8 mouse cellular contexts compared by ENCODE assay signal in the genomic region with DNA sequence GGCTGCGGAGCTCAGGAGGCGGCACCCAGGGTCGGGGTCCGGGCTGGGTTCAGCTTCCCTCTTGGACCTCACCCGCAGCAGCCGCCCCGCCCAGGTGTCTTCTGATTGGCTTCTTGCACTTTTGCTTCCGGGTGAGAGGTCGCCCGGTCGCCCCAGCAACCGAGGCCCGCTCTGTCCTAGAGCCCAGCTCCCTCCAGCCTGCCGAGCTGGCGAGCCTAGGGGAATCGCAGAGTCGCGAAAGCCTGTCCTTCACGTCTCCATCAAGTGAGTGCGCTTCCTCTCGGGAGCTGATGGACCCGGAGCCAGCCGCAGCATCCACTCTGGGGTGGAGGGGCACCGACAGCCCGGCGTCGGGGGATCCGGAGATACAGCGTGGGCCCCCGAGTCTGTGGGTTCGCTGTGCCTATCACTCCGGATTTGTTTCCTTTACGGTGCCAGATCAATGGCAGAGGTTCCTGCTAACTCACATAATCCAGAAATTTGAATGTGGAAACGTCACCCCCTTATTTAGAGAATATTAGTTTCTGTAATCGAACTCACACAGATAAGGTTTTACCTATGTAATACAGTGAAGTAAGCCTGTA. TPM values are rescaled to one million over a fixed set of nuclear protein-coding genes. Genes with fewer than 3 reads are reported as not detected.
A peak's percentile ranks its signal among the peaks of the same experiment; 100 is the strongest.
DNase-seq lines count a peak whose midpoint lies in the region; ATAC-seq and TF ChIP-seq lines count a peak whose summit lies in the region.

TSS of gene Morn2 (plus strand) at position 130 of the 584 bp plus-strand sequence.
TSS of gene Dhx57 (minus strand) at position 403 of the 584 bp plus-strand sequence.

- under 1% methylated on average over 35 of the region's 35 CpGs for WGBS in forebrain, embryonic 14.5 days
- 2% methylated on average over 35 of the region's 35 CpGs for WGBS in lung, adult 2 months

- H3K27ac ChIP-seq in ES-Bruce4 (ENCODE audit: insufficient read depth, low read length): no peak within 1 kb of the TSS
- H3K27ac ChIP-seq in forebrain, embryonic 14.5 days (ENCODE audit: low read depth, low read length): peak within 1 kb of the TSS; percentile 89

- intact Hi-C loops in heart, postnatal 25 days (cut with DNase I): loop anchor here (5.0 kb wide), 1 partner anchor 82 kb away; the partner anchor contains the start of gene Gm10190

- peak within 1 kb of the TSS; percentile 72 for H3K4me2 ChIP-seq in forebrain, embryonic 14.5 days (ENCODE audit: low read length)

- H3K27me3 ChIP-seq in ES-Bruce4 (ENCODE audit: control insufficient read depth, insufficient read depth, low read length, poor library complexity, severe bottlenecking): no peaks in the 10 kb centered on the region
- no peaks in the 10 kb centered on the region for H3K27me3 ChIP-seq in forebrain, embryonic 14.5 days (replicated peaks; ENCODE audit: control insufficient read depth, insufficient read depth, low read length)

- H3K9me3 ChIP-seq in ES-Bruce4 (replicated peaks; ENCODE audit: control insufficient read depth, insufficient read depth, low read length, poor library complexity, severe bottlenecking): no peaks in the 10 kb centered on the region
- no peaks in the 10 kb centered on the region for H3K9me3 ChIP-seq in forebrain, embryonic 14.5 days (replicated peaks; ENCODE audit: control insufficient read depth, low read length)

- no peaks in the 10 kb centered on the region for H3K36me3 ChIP-seq in ES-Bruce4 (ENCODE audit: control insufficient read depth, insufficient read depth, low read length, poor library complexity, severe bottlenecking)
- no peaks in the 10 kb centered on the region for H3K36me3 ChIP-seq in forebrain, embryonic 14.5 days (ENCODE audit: control insufficient read depth, insufficient read depth, low read length)

- peak within 1 kb of the TSS; percentile 71 for H3K9ac ChIP-seq in ES-Bruce4 (ENCODE audit: low read depth, poor library complexity, severe bottlenecking)
- peak within 1 kb of the TSS; percentile 96 for H3K9ac ChIP-seq in forebrain, embryonic 14.5 days (ENCODE audit: low read length)

- TF ChIP-seq EP300 in ES-Bruce4 (IDR thresholded peaks at IDR 0.05; ENCODE audit: insufficient read depth, low read depth, low read length): no peak

- peak; percentile 99 for ATAC-seq in cerebellum, adult (ENCODE audit: insufficient number of reproducible peaks, low FRiP score, low TSS enrichment)
- peak; percentile 99 for ATAC-seq in forebrain, embryonic 14.5 days
- ATAC-seq in neutrophil, adult 5-6 weeks (ENCODE audit: extremely low read depth, insufficient number of reproducible peaks, low FRiP score, poor library complexity, severe bottlenecking): peak; percentile 97

- peak; percentile 54 for TF ChIP-seq POLR2A in ES-Bruce4 (IDR thresholded peaks at IDR 0.05; ENCODE audit: insufficient read depth, low read length)
- peak; percentile 36; the same call in 1 of the 2 replicates for TF ChIP-seq POLR2A in lung, adult 2 months (IDR thresholded peaks at IDR 0.05; ENCODE audit: borderline replicate concordance, extremely low read depth, low read depth, low read length)

- H3K4me3 ChIP-seq in ES-Bruce4 (ENCODE audit: low read depth, low read length): peak within 1 kb of the TSS; percentile 89
- peak within 1 kb of the TSS; percentile 97 for H3K4me3 ChIP-seq in forebrain, embryonic 14.5 days (ENCODE audit: low read depth, low read length)
- H3K4me3 ChIP-seq in lung, adult 2 months (replicated peaks; ENCODE audit: extremely low read depth, low read depth, low read length): peak within 1 kb of the TSS; percentile 97

- TF ChIP-seq CTCF in ES-Bruce4 (IDR thresholded peaks at IDR 0.05; ENCODE audit: low read depth, low read length): no peak
- no peak for TF ChIP-seq CTCF in lung, adult 2 months (IDR thresholded peaks at IDR 0.05; ENCODE audit: insufficient read depth, low read length)

- DNase-seq in forebrain, embryonic 14.5 days (ENCODE audit: low spot score): peak; percentile 97
- peak; percentile 95 for DNase-seq in heart, postnatal 25 days (ENCODE audit: low spot score)
- peak; percentile 96 to 97 for DNase-seq in layer of hippocampus, adult 18-20 months (ENCODE audit: low spot score in 2 of 2)
- DNase-seq in lung, adult 2 months: peak; percentile 99
- DNase-seq in thymus, adult 18-20 months: peak; percentile 92 to 94

- H3K4me1 ChIP-seq in ES-Bruce4 (ENCODE audit: control insufficient read depth, insufficient read depth, low read length): no peaks in the 10 kb centered on the region
- H3K4me1 ChIP-seq in forebrain, embryonic 14.5 days (ENCODE audit: control insufficient read depth, insufficient read depth, low read length): peaks cover 9% of the 10 kb centered on the region
- H3K4me1 ChIP-seq in lung, adult 2 months (ENCODE audit: control insufficient read depth, insufficient read depth, low read length): peaks cover 7% of the 10 kb centered on the region; the same call in 1 of the 2 replicates

RNA-seq across cellular contexts. Expression of gene Morn2, which starts in this region (rescaled TPM):
- 7.5 and 8.0 TPM in 2 replicates for polyA plus RNA-seq in ES-Bruce4 (2011; ENCODE audit: insufficient read depth, insufficient read length, low read depth, missing spikeins)
- 42.7 and 52.7 TPM in 2 replicates for polyA plus RNA-seq in forebrain, embryonic 14.5 days (2014; fragmentation: Nextera tagmentation; extraction: Ambion mirVana)
- 10 to 100 TPM; 14.8 to 16.0 TPM for total RNA-seq in heart, postnatal 25 days (2021)
- total RNA-seq in layer of hippocampus, adult 18-20 months (2021): 10 to 100 TPM; 16.0 to 18.3 TPM
- 4.2 and 7.5 TPM in 2 replicates for polyA plus RNA-seq in lung, adult 2 months (2012; rRNA removed)
- total RNA-seq in neutrophil, adult 5-6 weeks (2017): 1.7 and 1.8 TPM in 2 replicates

RNA-seq across cellular contexts. Expression of gene Dhx57, which starts in this region (rescaled TPM):
- polyA plus RNA-seq in ES-Bruce4 (2011; ENCODE audit: insufficient read depth, insufficient read length, low read depth, missing spikeins): 19.7 and 26.4 TPM in 2 replicates
- 36.1 and 42.0 TPM in 2 replicates for polyA plus RNA-seq in forebrain, embryonic 14.5 days (2014; fragmentation: Nextera tagmentation; extraction: Ambion mirVana)
- total RNA-seq in heart, postnatal 25 days (2021): 1 to 10 TPM; 6.0 to 6.5 TPM
- 10 to 100 TPM; 34.4 to 34.7 TPM for total RNA-seq in layer of hippocampus, adult 18-20 months (2021)
- polyA plus RNA-seq in lung, adult 2 months (2012; rRNA removed): 7.7 and 10.2 TPM in 2 replicates
- total RNA-seq in neutrophil, adult 5-6 weeks (2017): 71.6 and 74.3 TPM in 2 replicates
